Mouse (Mus musculus): ENCODE data around the gene Il12a. TPM values are rescaled to one million over a fixed set of nuclear protein-coding genes. Genes with fewer than 3 reads are reported as not detected.

Il12a gene
- polyA plus RNA-seq, 1 experiment from 2014 or later: not detected

DNA sequence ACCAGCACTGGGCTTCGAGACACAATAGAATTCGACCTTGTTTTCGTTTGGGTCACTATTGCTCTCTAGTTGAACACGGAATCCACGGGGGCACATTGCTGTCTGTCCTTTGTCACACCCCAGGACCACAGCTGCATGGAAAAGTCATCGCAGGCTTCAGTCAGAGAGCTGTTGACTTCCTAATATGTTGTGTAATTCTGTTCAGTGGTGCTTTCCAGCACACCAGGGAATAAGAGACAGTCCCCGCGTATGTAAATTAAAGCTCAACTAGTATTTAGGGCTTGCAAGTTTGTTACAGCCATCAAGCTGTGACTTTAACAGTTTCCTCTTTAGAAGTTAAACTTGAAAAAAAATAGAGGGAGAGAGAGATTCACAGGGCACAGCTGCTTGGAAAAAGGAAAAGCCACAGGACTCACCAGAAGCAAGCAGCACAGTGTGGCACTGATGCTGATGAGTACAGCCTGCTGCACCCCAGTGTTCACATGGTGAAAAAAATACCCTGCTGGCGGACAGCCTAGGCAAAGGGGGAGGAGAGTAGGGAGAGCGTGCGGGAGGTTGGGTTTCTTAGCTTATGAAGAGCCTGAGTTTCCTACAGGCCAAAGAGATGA, 3.1 kb downstream of the Il12a start:
- Histone ChIP-seq H3K4me1 (replicated peaks; ENCODE audit: control insufficient read depth, insufficient read depth, low read length) (0 out of 2 replicates have a peak, but pooled peaks cover 10% of the 10 kb centered on the region), H3K4me3 (replicated peaks; ENCODE audit: low read length) (no peak overlapping the region), H3K27ac (no peak overlapping the region), H3K36me3 (replicated peaks; ENCODE audit: control insufficient read depth, insufficient read depth) (no peaks in the 10 kb centered on the region), H3K4me2 (replicated peaks) (no peak overlapping the region), H3K27me3 (ENCODE audit: control insufficient read depth, insufficient read depth, low read length) (no peaks in the 10 kb centered on the region), H3K9ac (no peak overlapping the region), H3K9me3 (ENCODE audit: control insufficient read depth, low read length) (no peaks in the 10 kb centered on the region)
- no peak for ATAC-seq (ENCODE audit: low FRiP score)
- DNase-seq (ENCODE audit: low spot score): peak; percentile 27
- 36% methylated on average over 11 of the region's 11 CpGs for WGBS

DNA sequence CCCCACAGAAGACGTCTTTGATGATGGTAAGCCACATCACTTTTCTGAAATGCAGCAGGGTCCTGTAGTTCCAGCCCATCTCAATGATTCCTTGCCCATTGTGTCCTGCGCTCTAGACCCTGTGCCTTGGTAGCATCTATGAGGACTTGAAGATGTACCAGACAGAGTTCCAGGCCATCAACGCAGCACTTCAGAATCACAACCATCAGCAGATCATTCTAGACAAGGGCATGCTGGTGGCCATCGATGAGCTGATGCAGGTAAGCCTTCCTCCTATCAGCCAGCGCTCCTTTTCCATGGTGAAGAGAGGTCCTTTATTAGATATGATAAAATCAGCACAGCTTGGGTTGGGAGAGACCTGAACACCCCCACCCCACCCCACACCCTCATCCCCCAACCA, 4.9 kb downstream of the Il12a start:
- no peaks in the 10 kb centered on the region for H3K9me3 ChIP-seq (ENCODE audit: control insufficient read depth, low read length)
- no peak overlapping the region for H3K4me2 ChIP-seq (replicated peaks)
- WGBS: 97% methylated on average over 5 of the region's 5 CpGs
- DNase-seq (ENCODE audit: low spot score) (no peak), ATAC-seq (ENCODE audit: low FRiP score) (no peak)
- H3K36me3 ChIP-seq (replicated peaks; ENCODE audit: control insufficient read depth, insufficient read depth): no peaks in the 10 kb centered on the region
- H3K4me3 ChIP-seq (replicated peaks; ENCODE audit: low read length): no peak overlapping the region
- H3K9ac ChIP-seq: no peak overlapping the region
- H3K4me1 ChIP-seq (replicated peaks; ENCODE audit: control insufficient read depth, insufficient read depth, low read length): 0 out of 2 replicates have a peak, but pooled peaks cover 10% of the 10 kb centered on the region
- no peaks in the 10 kb centered on the region for H3K27me3 ChIP-seq (ENCODE audit: control insufficient read depth, insufficient read depth, low read length)
- no peak overlapping the region for H3K27ac ChIP-seq

GRCm38 (mm10) chr3:68696495-68697200, 6.2 kb downstream of the Il12a start:
- Histone ChIP-seq H3K4me1 (replicated peaks; ENCODE audit: control insufficient read depth, insufficient read depth, low read length) (0 out of 2 replicates have a peak, but pooled peaks cover 10% of the 10 kb centered on the region), H3K27ac (no peak overlapping the region), H3K4me3 (replicated peaks; ENCODE audit: low read length) (no peak overlapping the region), H3K9me3 (ENCODE audit: control insufficient read depth, low read length) (no peaks in the 10 kb centered on the region), H3K4me2 (replicated peaks) (no peak overlapping the region), H3K9ac (no peak overlapping the region), H3K36me3 (replicated peaks; ENCODE audit: control insufficient read depth, insufficient read depth) (no peaks in the 10 kb centered on the region), H3K27me3 (ENCODE audit: control insufficient read depth, insufficient read depth, low read length) (no peaks in the 10 kb centered on the region)
- 89% methylated on average over 3 of the region's 3 CpGs for WGBS
- no peak for ATAC-seq (ENCODE audit: low FRiP score)
- no peak for DNase-seq (ENCODE audit: low spot score)

GRCm38 (mm10) chr3:68698601-68699000, 8.2 kb downstream of the Il12a start:
- H3K4me1 ChIP-seq (replicated peaks; ENCODE audit: control insufficient read depth, insufficient read depth, low read length): no peaks in the 10 kb centered on the region

GRCm38 (mm10) chr3:68700091-68700490, 9.6 kb downstream of the Il12a start:
- H3K27me3 ChIP-seq (ENCODE audit: control insufficient read depth, insufficient read depth, low read length): no peaks in the 10 kb centered on the region
- 80% methylated on average over 4 of the region's 4 CpGs for WGBS

More at GRCm38 (mm10) chr3:68698601-68699000, 8.2 kb downstream of the Il12a start:
- no peak for DNase-seq (ENCODE audit: low spot score)
- H3K9me3 ChIP-seq (ENCODE audit: control insufficient read depth, low read length): no peaks in the 10 kb centered on the region
- no peak overlapping the region for H3K27ac ChIP-seq
- H3K9ac ChIP-seq: no peak overlapping the region
- H3K4me2 ChIP-seq (replicated peaks): no peak overlapping the region
- no peak for ATAC-seq (ENCODE audit: low FRiP score)
- H3K4me3 ChIP-seq (replicated peaks; ENCODE audit: low read length): no peak overlapping the region
- no peaks in the 10 kb centered on the region for H3K27me3 ChIP-seq (ENCODE audit: control insufficient read depth, insufficient read depth, low read length)
- no peaks in the 10 kb centered on the region for H3K36me3 ChIP-seq (replicated peaks; ENCODE audit: control insufficient read depth, insufficient read depth)
- 92% methylated on average over 3 of the region's 3 CpGs for WGBS

GRCm38 (mm10) chr3:68706307-68706706, 15.9 kb downstream of the Il12a start:
- no peak overlapping the region for H3K27ac ChIP-seq
- no peaks in the 10 kb centered on the region for H3K36me3 ChIP-seq (replicated peaks; ENCODE audit: control insufficient read depth, insufficient read depth)
- no peaks in the 10 kb centered on the region for H3K9me3 ChIP-seq (ENCODE audit: control insufficient read depth, low read length)
- 89% methylated on average over 10 of the region's 10 CpGs for WGBS
- H3K4me3 ChIP-seq (replicated peaks; ENCODE audit: low read length): no peak overlapping the region
- ATAC-seq (ENCODE audit: low FRiP score): no peak
- H3K4me1 ChIP-seq (replicated peaks; ENCODE audit: control insufficient read depth, insufficient read depth, low read length): no peaks in the 10 kb centered on the region
- no peak for DNase-seq (ENCODE audit: low spot score)
- no peak overlapping the region for H3K4me2 ChIP-seq (replicated peaks)
- H3K9ac ChIP-seq: no peak overlapping the region
- H3K27me3 ChIP-seq (ENCODE audit: control insufficient read depth, insufficient read depth, low read length): no peaks in the 10 kb centered on the region

More at GRCm38 (mm10) chr3:68700091-68700490, 9.6 kb downstream of the Il12a start:
- DNase-seq (ENCODE audit: low spot score) (no peak), ATAC-seq (ENCODE audit: low FRiP score) (no peak)
- H3K9me3 ChIP-seq (ENCODE audit: control insufficient read depth, low read length): no peaks in the 10 kb centered on the region
- H3K4me1 ChIP-seq (replicated peaks; ENCODE audit: control insufficient read depth, insufficient read depth, low read length): no peaks in the 10 kb centered on the region
- no peaks in the 10 kb centered on the region for H3K36me3 ChIP-seq (replicated peaks; ENCODE audit: control insufficient read depth, insufficient read depth)
- no peak overlapping the region for H3K27ac ChIP-seq
- H3K4me2 ChIP-seq (replicated peaks): no peak overlapping the region
- no peak overlapping the region for H3K9ac ChIP-seq
- no peak overlapping the region for H3K4me3 ChIP-seq (replicated peaks; ENCODE audit: low read length)

GRCm38 (mm10) chr3:68708230-68708629, 17.8 kb downstream of the Il12a start:
- WGBS: 46% methylated on average over 8 of the region's 8 CpGs

DNA sequence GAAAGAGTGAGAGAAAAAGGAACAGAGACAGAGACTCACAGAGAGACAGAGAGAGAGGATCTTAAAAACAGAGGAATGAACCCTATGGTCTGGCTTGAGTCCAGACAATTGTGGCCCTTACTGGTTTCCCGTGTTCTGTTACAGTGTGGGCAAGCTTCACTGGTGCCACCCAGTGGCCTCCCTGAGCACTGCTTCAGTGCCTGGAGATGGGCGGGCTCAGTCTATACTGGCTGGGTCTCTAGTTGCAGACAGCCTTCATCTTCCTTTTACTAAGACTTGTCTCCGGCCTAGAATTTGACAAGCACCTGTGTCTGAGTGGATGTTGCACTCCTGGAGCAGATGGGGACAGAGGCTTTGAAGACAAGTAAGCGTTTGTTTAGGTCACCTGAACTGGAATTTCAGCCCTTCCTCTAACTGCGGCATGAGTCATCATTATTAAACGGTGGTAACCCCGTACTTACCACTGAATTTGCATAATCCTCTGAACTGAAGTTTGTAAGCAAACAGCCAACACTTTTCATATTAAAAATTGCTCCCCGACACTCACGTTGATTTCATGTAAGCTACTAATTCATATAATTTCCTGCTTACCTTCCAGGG, 18.9 kb downstream of the Il12a start:
- no peak overlapping the region for H3K4me2 ChIP-seq (replicated peaks)
- H3K4me3 ChIP-seq (replicated peaks; ENCODE audit: low read length): no peak overlapping the region
- WGBS: 61% methylated on average over 9 of the region's 9 CpGs
- H3K36me3 ChIP-seq (replicated peaks; ENCODE audit: control insufficient read depth, insufficient read depth): no peaks in the 10 kb centered on the region
- DNase-seq (ENCODE audit: low spot score): peak; percentile 42
- H3K27ac ChIP-seq: no peak overlapping the region
- no peaks in the 10 kb centered on the region for H3K27me3 ChIP-seq (ENCODE audit: control insufficient read depth, insufficient read depth, low read length)
- no peak overlapping the region for H3K9ac ChIP-seq
- no peaks in the 10 kb centered on the region for H3K9me3 ChIP-seq (ENCODE audit: control insufficient read depth, low read length)
- no peak for ATAC-seq (ENCODE audit: low FRiP score)
- no peaks in the 10 kb centered on the region for H3K4me1 ChIP-seq (replicated peaks; ENCODE audit: control insufficient read depth, insufficient read depth, low read length)

More at GRCm38 (mm10) chr3:68708230-68708629, 17.8 kb downstream of the Il12a start:
- Histone ChIP-seq H3K9ac (no peak overlapping the region), H3K27me3 (ENCODE audit: control insufficient read depth, insufficient read depth, low read length) (no peaks in the 10 kb centered on the region), H3K27ac (no peak overlapping the region), H3K36me3 (replicated peaks; ENCODE audit: control insufficient read depth, insufficient read depth) (no peaks in the 10 kb centered on the region), H3K4me3 (replicated peaks; ENCODE audit: low read length) (no peak overlapping the region), H3K4me2 (replicated peaks) (no peak overlapping the region), H3K4me1 (replicated peaks; ENCODE audit: control insufficient read depth, insufficient read depth, low read length) (no peaks in the 10 kb centered on the region), H3K9me3 (ENCODE audit: control insufficient read depth, low read length) (no peaks in the 10 kb centered on the region)
- ATAC-seq (ENCODE audit: low FRiP score) (no peak), DNase-seq (ENCODE audit: low spot score) (peak; percentile 73)

GRCm38 (mm10) chr3:68710436-68710835, 20.0 kb downstream of the Il12a start:
- Histone ChIP-seq H3K9me3 (ENCODE audit: control insufficient read depth, low read length) (no peaks in the 10 kb centered on the region), H3K4me1 (replicated peaks; ENCODE audit: control insufficient read depth, insufficient read depth, low read length) (no peaks in the 10 kb centered on the region), H3K9ac (no peak overlapping the region), H3K27ac (no peak overlapping the region), H3K4me2 (replicated peaks) (no peak overlapping the region), H3K36me3 (replicated peaks; ENCODE audit: control insufficient read depth, insufficient read depth) (no peaks in the 10 kb centered on the region), H3K4me3 (replicated peaks; ENCODE audit: low read length) (no peak overlapping the region), H3K27me3 (ENCODE audit: control insufficient read depth, insufficient read depth, low read length) (no peaks in the 10 kb centered on the region)
- ATAC-seq (ENCODE audit: low FRiP score) (no peak), DNase-seq (ENCODE audit: low spot score) (no peak)
- 80% methylated on average over 1 of the region's 1 CpGs for WGBS

Measured in hindbrain, embryonic 14.5 days (tissue).